Comparison of ENCODE assay signal across 13 mouse cellular contexts in genomic region chr13:99625196-99625595, GRCm38 (mm10).
"Had no signal": no experiment of that assay in that cellular context is flagged by ENCODE, and none has a peak within 500 bp of the region (broad histone marks: within the 10 kb centered on the region; RNA-seq: fewer than 3 reads in every experiment).

No protein-coding gene starts in this region.

- H3K4me3 ChIP-seq: layer of hippocampus, adult 2 months; limb, embryonic 13.5 days; liver, embryonic 15.5 days; midbrain, embryonic 13.5 days had no signal

- H3K27me3 ChIP-seq: limb, embryonic 13.5 days; liver, embryonic 15.5 days; midbrain, embryonic 13.5 days had no signal

- H3K4me1 ChIP-seq: limb, embryonic 13.5 days; liver, embryonic 15.5 days; midbrain, embryonic 13.5 days had no signal

- DNase-seq: kidney, postnatal 10 days; kidney, postnatal 4 days; lung, adult 2 months; lung, postnatal 10 days; lung, postnatal 4 days; right cerebral cortex, adult 18-20 months; right cerebral cortex, postnatal 25 days; thymus, postnatal 36 days had no signal

- H3K27ac ChIP-seq: layer of hippocampus, adult 2 months; limb, embryonic 13.5 days; liver, embryonic 15.5 days; midbrain, embryonic 13.5 days had no signal

- H3K4me2 ChIP-seq: limb, embryonic 13.5 days; liver, embryonic 11.5 days; liver, embryonic 15.5 days; midbrain, embryonic 13.5 days had no signal

- H3K9ac ChIP-seq: limb, embryonic 13.5 days; liver, embryonic 15.5 days; midbrain, embryonic 13.5 days had no signal

- H3K9me3 ChIP-seq: liver, embryonic 15.5 days; midbrain, embryonic 13.5 days had no signal

- H3K36me3 ChIP-seq: limb, embryonic 13.5 days; liver, embryonic 15.5 days; midbrain, embryonic 13.5 days had no signal

- ATAC-seq: midbrain, embryonic 13.5 days had no signal
